Mouse (Mus musculus): ENCODE results near the gene Gstp2. TPM values are rescaled to one million over a fixed set of nuclear protein-coding genes. Genes with fewer than 3 reads are reported as not detected.

Gstp2 gene
- polyA plus RNA-seq, 1 experiment from 2014 or later = 0.61 TPM

DNA sequence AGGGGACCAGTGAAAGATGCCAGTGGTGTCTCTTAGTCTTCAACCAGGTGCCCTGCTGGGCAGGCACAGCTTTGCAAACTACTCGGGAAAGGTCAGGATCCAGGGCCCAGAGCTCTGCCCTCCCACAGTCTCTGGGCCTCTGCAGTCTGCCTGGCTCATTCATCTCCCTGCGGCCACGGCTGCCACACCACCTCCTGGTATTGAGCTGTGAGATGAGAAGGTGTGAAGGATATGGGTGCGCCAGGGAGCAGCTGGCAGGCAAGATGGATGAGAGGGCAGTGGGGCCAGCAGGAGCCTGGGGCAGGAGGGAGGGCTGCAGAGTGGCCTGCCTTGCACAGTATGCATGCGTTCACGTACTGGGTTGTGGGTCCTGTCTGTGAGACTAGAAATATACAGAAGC is 55.0 kb downstream of the Gstp2 start:
- H3K4me1 ChIP-seq = peaks cover 15% of the 10 kb centered on the region
- H3K4me2 ChIP-seq (replicated peaks) = no peak overlapping the region
- no peaks in the 10 kb centered on the region for H3K36me3 ChIP-seq
- no peak for ATAC-seq (ENCODE audit: low FRiP score, low read depth)
- 24% methylated on average over 6 of the region's 6 CpGs for WGBS
- H3K9ac ChIP-seq = no peak overlapping the region
- no peaks in the 10 kb centered on the region for H3K9me3 ChIP-seq
- no peak overlapping the region for H3K4me3 ChIP-seq
- H3K27ac ChIP-seq = no peak overlapping the region
- no peaks in the 10 kb centered on the region for H3K27me3 ChIP-seq

Other genes starting within 250 kb of the Gstp2 start
- 46.0 and 47.8 TPM in 2 replicates for gene Chka, start 194.2 kb downstream of the Gstp2 start, polyA plus RNA-seq (2015; fragmentation: Nextera tagmentation; extraction: Ambion mirVana)
- gene Tcirg1, start 138.9 kb downstream of the Gstp2 start, polyA plus RNA-seq (2015; fragmentation: Nextera tagmentation; extraction: Ambion mirVana) = 40.3 and 52.9 TPM in 2 replicates
- 259 and 267 TPM in 2 replicates for gene Ndufs8, start 133.2 kb downstream of the Gstp2 start, polyA plus RNA-seq (2015; fragmentation: Nextera tagmentation; extraction: Ambion mirVana)
- gene Aldh3b1, start 116.2 kb downstream of the Gstp2 start, polyA plus RNA-seq (2015; fragmentation: Nextera tagmentation; extraction: Ambion mirVana) = 1.1 and 1.3 TPM in 2 replicates
- gene Unc93b1, start 110.8 kb downstream of the Gstp2 start, polyA plus RNA-seq (2015; fragmentation: Nextera tagmentation; extraction: Ambion mirVana) = 14.2 and 15.0 TPM in 2 replicates
- gene Aldh3b3, start 87.4 kb downstream of the Gstp2 start, polyA plus RNA-seq (2015; fragmentation: Nextera tagmentation; extraction: Ambion mirVana) = 0.05 TPM in 1 of 2 replicates, not detected in the other
- 7.8 and 9.3 TPM in 2 replicates for gene Aldh3b2, start 73.7 kb downstream of the Gstp2 start, polyA plus RNA-seq (2015; fragmentation: Nextera tagmentation; extraction: Ambion mirVana)
- gene Acy3, start 59.5 kb downstream of the Gstp2 start, polyA plus RNA-seq (2015; fragmentation: Nextera tagmentation; extraction: Ambion mirVana) = 4.6 and 6.8 TPM in 2 replicates
- not detected in 2 replicates for gene Tbx10, start 53.3 kb downstream of the Gstp2 start, polyA plus RNA-seq (2015; fragmentation: Nextera tagmentation; extraction: Ambion mirVana)
- gene Nudt8, start 45.4 kb downstream of the Gstp2 start, polyA plus RNA-seq (2015; fragmentation: Nextera tagmentation; extraction: Ambion mirVana) = 32.9 and 34.2 TPM in 2 replicates
- 4.5 and 4.7 TPM in 2 replicates for gene Gm49405, start 45.4 kb downstream of the Gstp2 start, polyA plus RNA-seq (2015; fragmentation: Nextera tagmentation; extraction: Ambion mirVana)
- gene Doc2g, start 42.7 kb downstream of the Gstp2 start, polyA plus RNA-seq (2015; fragmentation: Nextera tagmentation; extraction: Ambion mirVana) = 4.6 and 5.5 TPM in 2 replicates
- gene Ndufv1, start 33.2 kb downstream of the Gstp2 start, polyA plus RNA-seq (2015; fragmentation: Nextera tagmentation; extraction: Ambion mirVana) = 188 and 199 TPM in 2 replicates
- gene Gstp1, start 8.0 kb downstream of the Gstp2 start, polyA plus RNA-seq (2015; fragmentation: Nextera tagmentation; extraction: Ambion mirVana) = 573 and 575 TPM in 2 replicates
- gene Gstp3, start 13.5 kb upstream of the Gstp2 start, polyA plus RNA-seq (2015; fragmentation: Nextera tagmentation; extraction: Ambion mirVana) = not detected in 2 replicates
- gene Cabp2, start 35.6 kb upstream of the Gstp2 start, polyA plus RNA-seq (2015; fragmentation: Nextera tagmentation; extraction: Ambion mirVana) = not detected in 2 replicates
- 56.8 TPM in 2 replicates for gene Cdk2ap2, start 51.2 kb upstream of the Gstp2 start, polyA plus RNA-seq (2015; fragmentation: Nextera tagmentation; extraction: Ambion mirVana)
- gene Pitpnm1, start 54.0 kb upstream of the Gstp2 start, polyA plus RNA-seq (2015; fragmentation: Nextera tagmentation; extraction: Ambion mirVana) = 6.6 and 7.3 TPM in 2 replicates
- 98.5 and 105 TPM in 2 replicates for gene Aip, start 79.8 kb upstream of the Gstp2 start, polyA plus RNA-seq (2015; fragmentation: Nextera tagmentation; extraction: Ambion mirVana)
- not detected in 2 replicates for gene Gpr152, start 93.8 kb upstream of the Gstp2 start, polyA plus RNA-seq (2015; fragmentation: Nextera tagmentation; extraction: Ambion mirVana)
- 0.05 and 0.13 TPM in 2 replicates for gene Cabp4, start 98.0 kb upstream of the Gstp2 start, polyA plus RNA-seq (2015; fragmentation: Nextera tagmentation; extraction: Ambion mirVana)
- gene Coro1b, start 102.6 kb upstream of the Gstp2 start, polyA plus RNA-seq (2015; fragmentation: Nextera tagmentation; extraction: Ambion mirVana) = 137 and 146 TPM in 2 replicates
- 2.7 and 3.6 TPM in 2 replicates for gene Ptprcap, start 107.6 kb upstream of the Gstp2 start, polyA plus RNA-seq (2015; fragmentation: Nextera tagmentation; extraction: Ambion mirVana)
- gene Rps6kb2, start 117.3 kb upstream of the Gstp2 start, polyA plus RNA-seq (2015; fragmentation: Nextera tagmentation; extraction: Ambion mirVana) = 63.9 and 65.7 TPM in 2 replicates
- gene Carns1, start 129.5 kb upstream of the Gstp2 start, polyA plus RNA-seq (2015; fragmentation: Nextera tagmentation; extraction: Ambion mirVana) = 2.2 and 2.5 TPM in 2 replicates
- gene Tbc1d10c, start 145.3 kb upstream of the Gstp2 start, polyA plus RNA-seq (2015; fragmentation: Nextera tagmentation; extraction: Ambion mirVana) = 1.3 and 2.7 TPM in 2 replicates
- 817 and 858 TPM in 2 replicates for gene Ppp1ca, start 146.0 kb upstream of the Gstp2 start, polyA plus RNA-seq (2015; fragmentation: Nextera tagmentation; extraction: Ambion mirVana)
- 36.2 and 38.1 TPM in 2 replicates for gene Rad9a, start 155.6 kb upstream of the Gstp2 start, polyA plus RNA-seq (2015; fragmentation: Nextera tagmentation; extraction: Ambion mirVana)
- gene Clcf1, start 168.2 kb upstream of the Gstp2 start, polyA plus RNA-seq (2015; fragmentation: Nextera tagmentation; extraction: Ambion mirVana) = 9.0 and 10.0 TPM in 2 replicates
- not detected in 2 replicates for gene AC109138.7, start 168.3 kb upstream of the Gstp2 start, polyA plus RNA-seq (2015; fragmentation: Nextera tagmentation; extraction: Ambion mirVana)
- gene Pold4, start 185.9 kb upstream of the Gstp2 start, polyA plus RNA-seq (2015; fragmentation: Nextera tagmentation; extraction: Ambion mirVana) = 17.6 and 21.4 TPM in 2 replicates
- gene Ssh3, start 223.2 kb upstream of the Gstp2 start, polyA plus RNA-seq (2015; fragmentation: Nextera tagmentation; extraction: Ambion mirVana) = 15.7 and 16.0 TPM in 2 replicates
- 13.6 and 14.7 TPM in 2 replicates for gene Ankrd13d, start 237.1 kb upstream of the Gstp2 start, polyA plus RNA-seq (2015; fragmentation: Nextera tagmentation; extraction: Ambion mirVana)

Data from limb, embryonic 13.5 days (tissue).